Mouse (Mus musculus) hindbrain, embryonic 11.5 days (tissue): ENCODE data around the gene Kctd18. TPM values are rescaled to one million over a fixed set of nuclear protein-coding genes. Genes with fewer than 3 reads are reported as not detected.
"Not testable (repeated sequence)": the region's sequence is repeated elsewhere in the genome, so short reads cannot be mapped to it uniquely, and the experiment has no call there.

Source experiments
- ATAC-seq: fragments of 200-750 bp; cut with Nextera tagmentation; 2 replicates; pipeline ENCODE4 v1.8.0; 2017; ENCODE audit warnings: mild to moderate bottlenecking, moderate TSS enrichment, moderate library complexity; ENCODE audit not compliant: low FRiP score
- DNase-seq: peaks from one replicate; pipeline ENCODE4 v3.0.0-alpha.2; 2015; ENCODE audit warnings: low spot score
- H3K27ac ChIP-seq: fragments of 300-500 bp; sonication (generic); 2 replicates; pipeline ENCODE4 v1.5.1; 2014; ENCODE audit warnings: mild to moderate bottlenecking, low read depth, low read length
- H3K27me3 ChIP-seq: fragments of 300-500 bp; sonication (generic); 2 replicates; pipeline ENCODE4 v1.6.1; 2014; ENCODE audit warnings: mild to moderate bottlenecking, low read length, moderate library complexity, mixed read lengths; ENCODE audit not compliant: control insufficient read depth, insufficient read depth
- H3K36me3 ChIP-seq: fragments of 300-500 bp; sonication (generic); 2 replicates; pipeline ENCODE4 v1.6.1; 2014; ENCODE audit warnings: mild to moderate bottlenecking, low read length, moderate library complexity, mixed read lengths; ENCODE audit not compliant: control insufficient read depth, insufficient read depth
- H3K4me1 ChIP-seq: fragments of 300-500 bp; sonication (generic); replicated peaks from 2 replicates; pipeline ENCODE4 v1.6.1; 2014; ENCODE audit warnings: low read length, mixed read lengths; ENCODE audit not compliant: control insufficient read depth, insufficient read depth
- H3K4me2 ChIP-seq: fragments of 300-500 bp; sonication (generic); replicated peaks from 2 replicates; pipeline ENCODE4 v1.6.1; 2014; ENCODE audit warnings: mild to moderate bottlenecking, low read depth, low read length
- H3K4me3 ChIP-seq: fragments of 300-500 bp; sonication (generic); 2 replicates; pipeline ENCODE4 v1.5.1; 2014; ENCODE audit warnings: low read depth, low read length
- H3K9ac ChIP-seq: fragments of 300-500 bp; sonication (generic); 2 replicates; pipeline ENCODE4 v1.6.1; 2014; ENCODE audit warnings: low read depth, low read length
- H3K9me3 ChIP-seq: fragments of 300-500 bp; sonication (generic); 2 replicates; pipeline ENCODE4 v1.6.1; 2016; ENCODE audit warnings: low read length; ENCODE audit not compliant: control insufficient read depth
- WGBS: fragments of 180-500 bp; shearing (Covaris S2); extraction: QIAGEN DNeasy Blood & Tissue Kit; methylation state at CpG from one replicate; pipeline ENCODE4 v1.1.7; 2014; 5-methylcytosine and 5-hydroxymethylcytosine counted together
- polyA plus RNA-seq: library from polyadenylated mRNA; unstranded; fragments of >200 nt; fragmentation: Nextera tagmentation; extraction: Ambion mirVana; gene quantifications from 2 replicates; pipeline ENCODE4 v1.2.1, GENCODE M21; 2014

The Kctd18 gene
- polyA plus RNA-seq, 1 experiment from 2014 or later: 19.3 TPM

DNA sequence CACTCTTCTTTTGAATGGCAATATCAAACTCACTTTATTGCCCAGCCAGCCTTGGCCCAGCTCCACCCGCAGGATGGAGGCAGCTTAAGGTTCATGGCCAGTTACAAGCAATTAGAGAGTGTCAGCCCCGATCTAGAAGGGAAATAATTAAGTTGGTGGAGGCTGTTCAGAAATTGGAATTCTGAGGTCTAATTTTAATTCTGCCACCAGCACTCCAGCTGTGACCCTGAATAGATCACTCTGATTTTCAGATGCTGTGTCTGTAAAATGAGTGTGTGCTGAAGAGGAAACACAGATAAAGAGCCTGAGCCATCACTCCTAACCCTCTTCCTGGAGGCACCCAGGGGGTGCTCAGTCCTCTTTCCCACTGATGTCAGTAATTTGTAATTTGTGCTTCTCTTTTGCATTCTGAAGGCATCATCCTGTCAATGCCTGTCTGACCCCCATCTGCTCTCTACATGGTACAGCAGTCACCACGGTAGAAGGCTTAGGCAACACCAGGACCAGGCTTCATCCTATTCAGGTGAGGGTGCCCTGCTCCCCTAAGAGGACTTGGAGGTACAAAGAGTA is 28.1 kb upstream of the Kctd18 start:
- H3K4me3 ChIP-seq: no peak overlapping the region
- ATAC-seq (peak; percentile 60), DNase-seq (no peak)
- H3K27ac ChIP-seq: no peak overlapping the region
- no peaks in the 10 kb centered on the region for H3K36me3 ChIP-seq
- no peaks in the 10 kb centered on the region for H3K27me3 ChIP-seq
- no peaks in the 10 kb centered on the region for H3K4me1 ChIP-seq
- WGBS: 60% methylated on average over 3 of the region's 3 CpGs
- no peaks in the 10 kb centered on the region for H3K9me3 ChIP-seq
- no peak overlapping the region for H3K4me2 ChIP-seq
- no peak overlapping the region for H3K9ac ChIP-seq

DNA sequence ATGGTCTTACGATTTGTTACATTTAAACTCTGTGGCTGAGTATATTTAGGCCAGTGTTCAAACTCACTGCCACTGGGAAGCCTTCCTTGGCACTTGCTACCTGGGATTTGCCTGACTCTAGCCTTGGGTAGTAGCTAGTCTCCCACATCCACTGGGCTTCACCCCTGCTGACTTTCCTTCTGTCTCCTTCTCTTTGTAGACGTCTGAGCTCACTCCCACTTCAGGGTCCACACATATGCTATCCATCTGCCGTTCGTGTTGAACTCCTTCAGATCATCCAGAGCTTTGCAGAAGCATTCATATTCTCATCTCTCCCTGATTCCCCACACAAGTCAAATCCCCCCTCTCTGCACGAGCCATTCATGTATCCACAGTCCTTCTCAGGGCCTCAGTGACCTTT is 26.8 kb upstream of the Kctd18 start:
- H3K4me1 ChIP-seq: no peaks in the 10 kb centered on the region
- no peaks in the 10 kb centered on the region for H3K9me3 ChIP-seq
- no peak overlapping the region for H3K9ac ChIP-seq
- H3K27ac ChIP-seq: no peak overlapping the region
- no peaks in the 10 kb centered on the region for H3K27me3 ChIP-seq
- no peaks in the 10 kb centered on the region for H3K36me3 ChIP-seq
- H3K4me2 ChIP-seq: no peak overlapping the region
- WGBS: 63% methylated on average over 5 of the region's 5 CpGs
- ATAC-seq (no peak), DNase-seq (no peak)
- no peak overlapping the region for H3K4me3 ChIP-seq

DNA sequence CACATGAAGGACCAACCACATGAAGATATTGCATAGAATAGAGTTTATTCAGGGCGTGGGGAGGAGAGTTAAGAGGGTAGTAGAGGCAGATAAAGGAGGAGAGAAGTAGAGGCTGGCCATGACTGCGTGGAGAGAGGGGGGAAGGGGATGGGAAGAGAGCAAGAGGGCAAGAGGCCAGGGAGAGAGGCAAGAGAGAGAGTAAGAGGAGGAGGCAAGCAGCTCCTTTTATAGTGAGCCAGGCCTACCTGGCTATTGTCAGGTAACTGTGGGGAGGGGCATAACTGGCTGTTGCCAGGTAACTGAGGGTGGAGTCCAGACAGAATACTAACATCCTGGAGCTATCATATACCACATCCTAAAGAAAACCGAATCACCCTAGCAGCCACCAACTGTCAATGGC is 26.3 kb upstream of the Kctd18 start:
- WGBS: 84% methylated on average over 3 of the region's 3 CpGs

DNA sequence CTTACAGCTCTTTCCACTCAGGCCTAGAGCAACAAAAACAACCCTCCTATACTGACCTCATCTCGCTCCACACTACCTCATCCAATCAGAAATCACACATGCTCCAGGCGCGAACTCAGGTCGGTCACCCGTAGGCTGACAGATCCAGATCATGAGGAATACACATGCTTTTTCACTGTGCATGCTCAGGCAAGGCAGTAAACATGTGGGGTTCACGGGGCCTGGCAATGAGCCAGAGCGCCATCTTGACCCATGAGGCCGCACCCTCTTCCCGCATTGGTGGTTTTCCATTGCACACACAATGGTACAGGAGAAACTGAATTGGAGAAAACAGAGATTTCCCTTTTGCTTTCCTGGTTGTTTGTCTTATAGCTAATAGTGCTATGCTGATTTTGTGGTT is 18.6 kb upstream of the Kctd18 start:
- H3K4me2 ChIP-seq, H3K9me3 ChIP-seq, H3K9ac ChIP-seq, H3K27ac ChIP-seq, H3K4me3 ChIP-seq, H3K4me1 ChIP-seq, H3K27me3 ChIP-seq, ATAC-seq, H3K36me3 ChIP-seq, DNase-seq: not testable (repeated sequence)
- 93% methylated on average over 9 of the region's 9 CpGs for WGBS

More for the DNA sequence above, 26.3 kb upstream of the Kctd18 start:
- H3K4me1 ChIP-seq: no peaks in the 10 kb centered on the region
- no peaks in the 10 kb centered on the region for H3K27me3 ChIP-seq
- H3K4me2 ChIP-seq: no peak overlapping the region
- H3K4me3 ChIP-seq: no peak overlapping the region
- ATAC-seq (no peak), DNase-seq (no peak)
- no peak overlapping the region for H3K27ac ChIP-seq
- no peaks in the 10 kb centered on the region for H3K9me3 ChIP-seq
- H3K36me3 ChIP-seq: no peaks in the 10 kb centered on the region
- no peak overlapping the region for H3K9ac ChIP-seq

DNA sequence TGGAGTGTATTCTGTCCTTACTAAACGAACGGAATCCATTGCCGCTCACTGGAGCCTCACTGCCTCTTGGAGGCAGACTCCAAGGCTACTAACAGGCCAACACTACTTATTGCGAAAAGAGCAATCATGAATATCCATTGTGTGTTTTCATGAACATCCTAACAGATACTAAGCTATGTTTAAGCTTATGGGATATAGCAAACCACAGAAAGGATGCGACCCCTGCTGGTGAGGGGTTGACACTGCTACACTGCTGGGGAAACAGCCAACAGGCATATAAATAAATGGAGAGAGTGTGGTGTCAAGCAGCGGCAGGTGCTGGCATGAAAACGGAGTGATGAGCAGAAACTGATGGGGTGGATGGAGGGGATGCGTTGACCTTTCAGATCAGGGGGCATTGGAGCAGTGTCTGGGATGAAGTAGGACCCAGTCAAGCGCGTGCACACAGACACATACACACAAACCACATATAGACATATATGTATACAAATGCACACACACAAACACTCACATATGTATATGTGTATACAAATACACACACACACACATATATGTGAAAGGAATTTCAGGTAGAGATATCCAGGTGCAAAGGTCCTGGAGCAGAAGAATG is 12.5 kb upstream of the Kctd18 start:
- Histone ChIP-seq H3K4me1 (0 out of 2 replicates have a peak, but pooled peaks cover 3% of the 10 kb centered on the region), H3K9me3 (no peaks in the 10 kb centered on the region), H3K9ac (no peak overlapping the region), H3K27me3 (no peaks in the 10 kb centered on the region), H3K27ac (no peak overlapping the region), H3K36me3 (no peaks in the 10 kb centered on the region), H3K4me3 (no peak overlapping the region), H3K4me2 (no peak overlapping the region)
- peak; percentile 85 for DNase-seq
- peak; percentile 75 for ATAC-seq
- WGBS: 68% methylated on average over 10 of the region's 10 CpGs

DNA sequence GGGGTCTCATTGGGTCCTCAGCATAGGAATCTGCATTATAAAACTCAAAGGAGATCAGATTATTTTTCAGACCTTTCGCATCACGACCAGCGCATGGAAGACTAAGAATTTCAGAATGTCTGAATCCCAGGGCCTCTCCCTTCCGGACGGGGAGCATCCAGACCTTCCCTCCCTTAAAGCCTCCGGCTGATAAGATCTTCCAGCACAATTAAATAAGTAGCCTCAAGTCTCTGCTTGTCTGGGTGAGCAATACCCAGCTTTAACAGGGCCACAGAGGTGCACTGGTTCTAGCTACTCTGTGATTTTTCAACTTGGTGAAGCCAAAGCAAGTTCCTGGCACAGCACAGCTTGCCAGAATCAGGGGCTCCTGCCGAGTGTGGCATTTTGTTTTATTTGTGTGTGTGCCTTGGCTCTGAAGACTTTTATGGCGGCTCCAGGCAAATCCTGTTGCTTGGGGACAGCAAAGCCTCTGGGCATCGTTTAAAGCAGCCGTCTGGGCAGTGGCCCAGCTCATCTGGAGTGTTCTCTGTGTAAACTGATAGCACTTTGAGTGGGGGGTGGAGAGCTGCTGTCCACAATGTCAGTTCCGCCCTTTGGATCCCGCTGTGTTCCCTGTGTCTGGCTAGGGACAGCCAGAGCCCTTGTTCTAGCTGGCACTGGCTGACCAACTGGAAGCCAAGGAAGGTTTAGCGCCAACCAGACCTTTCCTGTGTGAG is 11.6 kb upstream of the Kctd18 start:
- Histone ChIP-seq H3K4me2 (no peak overlapping the region; the same call in 1 of the 2 replicates), H3K9ac (no peak overlapping the region), H3K4me1 (0 out of 2 replicates have a peak, but pooled peaks cover 3% of the 10 kb centered on the region), H3K36me3 (no peaks in the 10 kb centered on the region), H3K9me3 (no peaks in the 10 kb centered on the region), H3K4me3 (no peak overlapping the region), H3K27me3 (no peaks in the 10 kb centered on the region), H3K27ac (no peak overlapping the region)
- peak; percentile 17 for DNase-seq
- no peak for ATAC-seq
- 38% methylated on average over 13 of the region's 13 CpGs for WGBS

DNA sequence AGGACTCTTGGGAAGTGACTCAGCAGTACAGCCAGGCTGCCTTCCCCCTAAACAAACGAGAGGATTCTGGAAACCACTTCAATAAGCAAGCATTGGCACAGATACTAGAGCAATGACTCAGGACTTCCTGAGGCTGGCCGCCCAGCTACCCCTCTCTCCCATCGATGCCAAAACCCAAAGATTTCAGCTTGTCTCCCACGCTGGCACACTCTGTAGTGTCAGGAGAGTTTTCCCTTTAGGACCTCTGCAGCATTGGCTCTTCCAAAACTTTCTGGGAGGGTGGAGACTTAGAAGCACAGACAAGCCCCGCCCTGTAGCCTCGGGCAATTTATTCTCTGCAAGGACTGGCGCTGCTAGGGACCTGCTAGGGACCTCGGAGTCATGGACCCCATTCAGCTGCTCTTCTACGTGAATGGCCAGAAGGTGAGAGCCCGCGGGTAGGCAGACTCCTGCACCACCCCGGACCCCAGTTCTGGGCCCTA is 10.9 kb upstream of the Kctd18 start, which contains the start of gene Aox1:
TSS of gene Aox1 (plus strand) at position 296 of the 482 bp plus-strand sequence.
- DNase-seq (peak; percentile 44), ATAC-seq (no peak)
- Histone ChIP-seq H3K9me3 (no peaks in the 10 kb centered on the region), H3K4me3 (no peak within 1 kb of the TSS), H3K36me3 (no peaks in the 10 kb centered on the region), H3K4me1 (0 out of 2 replicates have a peak, but pooled peaks cover 3% of the 10 kb centered on the region), H3K27ac (no peak within 1 kb of the TSS), H3K4me2 (no peak within 1 kb of the TSS; the same call in 1 of the 2 replicates), H3K27me3 (no peaks in the 10 kb centered on the region), H3K9ac (no peak within 1 kb of the TSS)
- WGBS: 21% methylated on average over 12 of the region's 12 CpGs

DNA sequence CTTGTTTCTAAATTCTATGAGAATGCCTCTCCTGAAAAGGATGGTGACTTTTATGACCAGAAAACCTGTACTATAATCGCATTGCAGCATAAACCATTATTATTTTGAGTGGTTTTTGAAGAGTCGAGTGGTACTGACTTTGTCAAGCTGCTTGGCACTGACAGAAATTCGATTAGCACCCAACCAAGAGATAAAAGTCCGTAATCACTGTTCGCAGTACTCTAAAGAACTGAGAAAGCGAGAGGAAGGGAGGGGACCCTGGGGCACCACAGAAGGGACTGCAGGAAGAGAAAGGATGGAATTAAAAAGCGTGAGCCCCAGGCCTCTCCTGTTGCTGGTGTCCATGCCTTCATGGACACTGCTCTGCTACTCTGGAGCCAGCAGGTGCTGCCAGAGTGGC is 9.0 kb upstream of the Kctd18 start:
- whole genome bisulfite sequencing: 90% methylated on average over 7 of the region's 7 CpGs
- Histone ChIP-seq H3K4me3 (no peak overlapping the region), H3K4me2 (no peak overlapping the region), H3K27me3 (no peaks in the 10 kb centered on the region), H3K4me1 (0 out of 2 replicates have a peak, but pooled peaks cover 3% of the 10 kb centered on the region), H3K9ac (no peak overlapping the region), H3K9me3 (no peaks in the 10 kb centered on the region), H3K27ac (no peak overlapping the region), H3K36me3 (no peaks in the 10 kb centered on the region)
- DNase-seq (no peak), ATAC-seq (no peak)
